Mouse (Mus musculus) kidney, postnatal 0 days (tissue): ENCODE data around the gene 6430571L13Rik. TPM values are rescaled to one million over a fixed set of nuclear protein-coding genes. Genes with fewer than 3 reads are reported as not detected.

Source experiments
- ATAC-seq: fragments of 200-750 bp; cut with Nextera tagmentation; replicated peaks from 2 replicates; pipeline ENCODE4 v1.8.0; 2017; ENCODE audit warnings: low read depth, moderate number of reproducible peaks, moderate TSS enrichment, moderate library complexity; ENCODE audit not compliant: low FRiP score
- DNase-seq: peaks from one replicate; pipeline ENCODE4 v3.0.0-alpha.2; 2016; ENCODE audit warnings: low spot score
- H3K27ac ChIP-seq: fragments of 300-500 bp; sonication (generic); 2 replicates; pipeline ENCODE4 v1.5.1; 2014; ENCODE audit warnings: mild to moderate bottlenecking
- H3K27me3 ChIP-seq: fragments of 300-500 bp; sonication (generic); 2 replicates; pipeline ENCODE4 v1.6.1; 2014; ENCODE audit warnings: low read length, mixed read lengths; ENCODE audit not compliant: insufficient read depth
- H3K36me3 ChIP-seq: fragments of 300-500 bp; sonication (generic); 2 replicates; pipeline ENCODE4 v1.6.1; 2014; ENCODE audit warnings: low read length, mixed read lengths; ENCODE audit not compliant: insufficient read depth
- H3K4me1 ChIP-seq: fragments of 300-500 bp; sonication (generic); replicated peaks from 2 replicates; pipeline ENCODE4 v1.6.1; 2014; ENCODE audit warnings: antibody characterized with exemption, low read length, mixed read lengths; ENCODE audit not compliant: insufficient read depth
- H3K4me2 ChIP-seq: fragments of 300-500 bp; sonication (generic); 2 replicates; pipeline ENCODE4 v1.6.1; 2014; ENCODE audit warnings: mild to moderate bottlenecking, low read length, moderate library complexity, mixed read lengths
- H3K4me3 ChIP-seq: fragments of 300-500 bp; sonication (generic); replicated peaks from 2 replicates; pipeline ENCODE4 v1.5.1; 2014; ENCODE audit warnings: low read depth, low read length
- H3K9ac ChIP-seq: fragments of 300-500 bp; sonication (generic); 2 replicates; pipeline ENCODE4 v1.6.1; 2014; ENCODE audit warnings: low read depth, low read length
- H3K9me3 ChIP-seq: fragments of 300-500 bp; sonication (generic); replicated peaks from 2 replicates; pipeline ENCODE4 v1.6.1; 2016; ENCODE audit warnings: low read length, inconsistent platforms, mixed read lengths
- CTCF ChIP-seq: IDR thresholded peaks from 2 replicates; pipeline ENCODE4 v1.5.1; 2016; ENCODE audit warnings: antibody characterized with exemption, low read depth, mild to moderate bottlenecking, moderate library complexity
- WGBS: fragments of 180-500 bp; shearing (Covaris S2); extraction: QIAGEN DNeasy Blood & Tissue Kit; methylation state at CpG from one replicate; pipeline ENCODE4 v1.1.7; 2014; 5-methylcytosine and 5-hydroxymethylcytosine counted together
- polyA plus RNA-seq: library from polyadenylated mRNA; unstranded; fragments of >200 nt; fragmentation: Nextera tagmentation; extraction: Ambion mirVana; gene quantifications from 2 replicates; pipeline ENCODE4 v1.2.1, GENCODE M21; 2015

Gene 6430571L13Rik
- polyA plus RNA-seq, 1 experiment from 2014 or later, result 2.0 TPM

DNA sequence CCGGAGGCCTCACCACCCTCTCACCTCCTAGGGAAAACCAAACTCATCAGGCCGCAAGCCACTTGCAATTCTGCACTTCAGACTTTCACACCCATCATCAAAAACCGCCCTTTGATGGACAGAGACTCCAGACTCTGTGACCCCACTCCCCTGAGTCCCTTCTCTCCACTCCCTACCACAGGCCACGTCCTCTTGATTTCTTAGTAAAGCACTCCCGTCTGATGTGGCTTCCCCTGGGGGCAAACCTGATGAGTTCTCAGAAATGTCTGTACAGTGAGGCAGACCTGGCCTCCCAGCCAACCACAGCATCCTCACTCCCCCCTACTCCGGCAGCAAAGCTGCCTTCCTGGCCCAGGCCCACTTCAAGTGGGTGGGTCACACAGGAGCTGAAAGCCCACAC is 6.0 kb upstream of the 6430571L13Rik start:
- no peak for DNase-seq
- ATAC-seq, result no peak
- H3K36me3 ChIP-seq, result 0 out of 2 replicates have a peak, but pooled peaks cover 2% of the 10 kb centered on the region
- no peak for TF ChIP-seq CTCF
- H3K4me1 ChIP-seq, result peaks cover 3% of the 10 kb centered on the region; the same call in 1 of the 2 replicates
- H3K4me3 ChIP-seq, result no peak overlapping the region
- WGBS, result 79% methylated on average over 6 of the region's 6 CpGs
- no peaks in the 10 kb centered on the region for H3K27me3 ChIP-seq
- H3K9me3 ChIP-seq, result no peaks in the 10 kb centered on the region
- no peak overlapping the region for H3K27ac ChIP-seq
- H3K4me2 ChIP-seq, result no peak overlapping the region
- no peak overlapping the region for H3K9ac ChIP-seq

DNA sequence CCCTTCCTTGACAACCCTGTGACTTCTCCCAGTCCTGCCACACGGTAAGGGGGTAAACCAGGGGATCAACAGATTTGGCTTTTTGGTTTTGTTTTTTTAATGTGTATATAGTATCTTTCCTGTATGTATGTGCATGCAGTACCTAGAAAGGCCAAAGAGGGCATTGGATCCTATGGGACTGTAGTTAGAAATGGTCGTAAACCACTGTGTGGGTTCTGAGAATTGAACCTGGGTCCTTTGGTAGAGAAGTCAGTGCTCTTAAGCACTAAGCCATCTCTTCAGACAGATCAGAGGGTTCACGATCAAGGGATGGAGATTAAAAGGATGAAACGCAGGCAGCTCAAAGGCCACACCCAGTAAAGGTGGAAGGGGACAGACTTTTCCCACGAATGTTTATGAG is 5.4 kb upstream of the 6430571L13Rik start:
- no peak overlapping the region for H3K4me3 ChIP-seq
- H3K9ac ChIP-seq, result no peak overlapping the region
- H3K9me3 ChIP-seq, result no peaks in the 10 kb centered on the region
- H3K27me3 ChIP-seq, result no peaks in the 10 kb centered on the region
- ATAC-seq (no peak), DNase-seq (no peak)
- TF ChIP-seq CTCF, result peak; percentile 30; the same call in 1 of the 2 replicates
- peaks cover 3% of the 10 kb centered on the region; the same call in 1 of the 2 replicates for H3K4me1 ChIP-seq
- 85% methylated on average over 5 of the region's 5 CpGs for WGBS
- H3K36me3 ChIP-seq, result 0 out of 2 replicates have a peak, but pooled peaks cover 2% of the 10 kb centered on the region
- H3K27ac ChIP-seq, result no peak overlapping the region
- no peak overlapping the region for H3K4me2 ChIP-seq

- no peaks in the 10 kb centered on the region for H3K9me3 ChIP-seq
- no peak overlapping the region for H3K9ac ChIP-seq
- 0 out of 2 replicates have a peak, but pooled peaks cover 2% of the 10 kb centered on the region for H3K36me3 ChIP-seq
- H3K4me1 ChIP-seq, result peaks cover 3% of the 10 kb centered on the region; the same call in 1 of the 2 replicates
- no peak overlapping the region for H3K4me2 ChIP-seq
- DNase-seq (peak; percentile 73), ATAC-seq (no peak)
- H3K27ac ChIP-seq, result no peak overlapping the region
- H3K27me3 ChIP-seq, result no peaks in the 10 kb centered on the region
- H3K4me3 ChIP-seq, result no peak overlapping the region
- WGBS, result 9% methylated on average over 5 of the region's 5 CpGs
- peak; percentile 97 for TF ChIP-seq CTCF
These were observed 4.5 kb upstream of the 6430571L13Rik start for GRCm38 (mm10) chr9:107335909-107336308.

DNA sequence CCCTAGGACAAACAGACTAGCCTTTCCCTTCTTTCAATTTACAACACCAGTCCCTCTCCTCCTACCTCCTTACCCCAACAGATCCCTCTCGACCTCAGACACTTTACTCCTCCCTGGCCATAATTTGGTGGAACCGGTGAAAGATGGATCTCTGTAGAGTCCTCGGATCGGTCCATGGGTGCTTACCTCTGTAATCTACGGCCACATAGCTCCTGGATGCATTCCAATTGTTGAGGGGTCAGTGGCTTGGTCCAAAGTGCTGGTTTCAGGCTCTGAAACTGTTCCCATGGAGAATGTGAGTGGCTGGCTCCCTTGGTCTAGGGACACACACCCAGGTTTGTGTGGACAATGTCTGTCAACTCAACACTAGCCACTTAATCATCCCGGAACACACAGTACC is 4.0 kb upstream of the 6430571L13Rik start:
- no peak for TF ChIP-seq CTCF
- Histone ChIP-seq H3K9me3 (no peaks in the 10 kb centered on the region), H3K4me2 (no peak overlapping the region), H3K4me1 (peaks cover 3% of the 10 kb centered on the region; the same call in 1 of the 2 replicates), H3K27ac (no peak overlapping the region), H3K36me3 (0 out of 2 replicates have a peak, but pooled peaks cover 2% of the 10 kb centered on the region), H3K4me3 (no peak overlapping the region), H3K27me3 (no peaks in the 10 kb centered on the region; the same call in 1 of the 2 replicates), H3K9ac (no peak overlapping the region)
- WGBS, result 83% methylated on average over 6 of the region's 6 CpGs
- ATAC-seq (no peak), DNase-seq (no peak)

DNA sequence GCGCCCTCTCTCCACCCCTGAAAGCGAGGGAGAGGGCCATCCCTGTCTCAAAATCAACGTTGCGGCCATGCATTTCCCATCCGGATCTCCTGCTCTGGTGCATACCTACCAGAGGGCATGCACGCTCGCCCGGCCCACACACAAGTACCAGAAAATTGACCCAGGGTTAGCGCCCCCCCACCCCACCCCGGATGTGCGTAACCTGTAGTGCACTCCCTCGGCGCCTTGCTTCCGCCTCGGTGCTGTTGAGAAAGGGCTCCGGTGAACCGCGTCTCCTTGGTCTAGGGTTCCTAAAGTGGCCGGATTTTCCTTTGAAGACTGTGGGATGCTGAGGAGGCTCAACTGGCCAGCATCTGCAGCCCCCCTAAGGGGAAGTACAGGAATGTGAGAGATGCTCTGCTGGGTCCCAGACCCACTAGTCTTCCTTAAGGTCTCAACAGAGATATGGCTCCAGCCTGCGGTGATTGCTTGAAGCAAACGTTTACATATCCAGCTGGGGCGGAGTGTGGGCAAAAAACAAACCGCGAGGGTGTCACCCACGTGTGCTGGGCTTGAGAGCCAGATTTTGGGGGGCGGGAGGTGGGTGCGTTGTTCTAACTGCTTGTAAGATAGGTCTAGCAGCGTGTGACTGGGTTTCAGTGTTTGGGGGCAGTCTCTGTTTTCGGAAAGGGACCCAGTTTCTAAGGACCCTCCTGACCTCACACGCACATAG is 2.1 kb upstream of the 6430571L13Rik start, which contains the start of gene Hemk1:
TSS of gene Hemk1 (minus strand) at position 179 of the 712 bp plus-strand sequence.
- no peaks in the 10 kb centered on the region for H3K36me3 ChIP-seq
- DNase-seq (peak; percentile 85), ATAC-seq (peak; percentile 83)
- H3K27me3 ChIP-seq, result no peaks in the 10 kb centered on the region; the same call in 1 of the 2 replicates
- peak within 1 kb of the TSS; percentile 63 for H3K27ac ChIP-seq
- H3K4me1 ChIP-seq, result peaks cover 3% of the 10 kb centered on the region; the same call in 1 of the 2 replicates
- peak within 1 kb of the TSS; percentile 68 for H3K4me2 ChIP-seq
- 4% methylated on average over 30 of the region's 30 CpGs for WGBS
- no peaks in the 10 kb centered on the region for H3K9me3 ChIP-seq
- no peak for TF ChIP-seq CTCF
- H3K9ac ChIP-seq, result peak within 1 kb of the TSS; percentile 65
- peak within 1 kb of the TSS; percentile 46 for H3K4me3 ChIP-seq

- no peak for TF ChIP-seq CTCF
- ATAC-seq (no peak), DNase-seq (no peak)
- Histone ChIP-seq H3K9ac (peak overlapping the region; percentile 64), H3K4me2 (peak overlapping the region; percentile 74), H3K4me1 (peaks cover 3% of the 10 kb centered on the region; the same call in 1 of the 2 replicates), H3K27ac (no peak overlapping the region), H3K9me3 (no peaks in the 10 kb centered on the region), H3K4me3 (peak overlapping the region; percentile 51), H3K36me3 (no peaks in the 10 kb centered on the region), H3K27me3 (no peaks in the 10 kb centered on the region; the same call in 1 of the 2 replicates)
- 47% methylated on average over 12 of the region's 12 CpGs for WGBS
These were observed 676 bp downstream of the 6430571L13Rik start for GRCm38 (mm10) chr9:107340911-107341645.
